Mouse (Mus musculus) embryonic facial prominence, embryonic 14.5 days (tissue): ENCODE data around the gene Mroh7. TPM values are rescaled to one million over a fixed set of nuclear protein-coding genes. Genes with fewer than 3 reads are reported as not detected.

Experiments
- ATAC-seq: fragments of 200-750 bp; cut with Nextera tagmentation; 2 replicates; pipeline ENCODE4 v1.8.0; 2017; ENCODE audit warnings: low read depth, moderate number of reproducible peaks, moderate TSS enrichment
- DNase-seq: peaks from one replicate; pipeline ENCODE4 v3.0.0-alpha.2; 2015; ENCODE audit warnings: low spot score
- H3K27ac ChIP-seq: fragments of 300-500 bp; sonication (generic); replicated peaks from 2 replicates; pipeline ENCODE4 v1.5.1; 2014; ENCODE audit warnings: low read depth, mild to moderate bottlenecking, low read length, moderate library complexity
- H3K27me3 ChIP-seq: fragments of 300-500 bp; sonication (generic); replicated peaks from 2 replicates; pipeline ENCODE4 v1.6.1; 2014; ENCODE audit warnings: low read length; ENCODE audit not compliant: control insufficient read depth, insufficient read depth
- H3K36me3 ChIP-seq: fragments of 300-500 bp; sonication (generic); 2 replicates; pipeline ENCODE4 v1.6.1; 2014; ENCODE audit warnings: low read length, mixed read lengths; ENCODE audit not compliant: control insufficient read depth, insufficient read depth
- H3K4me1 ChIP-seq: fragments of 300-500 bp; sonication (generic); 2 replicates; pipeline ENCODE4 v1.6.1; 2014; ENCODE audit warnings: antibody characterized with exemption, low read length; ENCODE audit not compliant: control insufficient read depth, insufficient read depth
- H3K4me2 ChIP-seq: fragments of 300-500 bp; sonication (generic); 2 replicates; pipeline ENCODE4 v1.6.1; 2014; ENCODE audit warnings: low read depth, mild to moderate bottlenecking, low read length, moderate library complexity, mixed read lengths
- H3K4me3 ChIP-seq: fragments of 300-500 bp; sonication (generic); 2 replicates; pipeline ENCODE4 v1.5.1; 2014; ENCODE audit warnings: low read depth, mild to moderate bottlenecking, low read length
- H3K9ac ChIP-seq: fragments of 300-500 bp; sonication (generic); 2 replicates; pipeline ENCODE4 v1.6.1; 2014; ENCODE audit warnings: low read depth, mild to moderate bottlenecking, low read length, moderate library complexity, mixed read lengths
- H3K9me3 ChIP-seq: fragments of 300-500 bp; sonication (generic); 2 replicates; pipeline ENCODE4 v1.6.1; 2016; ENCODE audit warnings: low read length; ENCODE audit not compliant: control insufficient read depth
- WGBS: fragments of 180-500 bp; shearing (Covaris S2); extraction: QIAGEN DNeasy Blood & Tissue Kit; methylation state at CpG from one replicate; pipeline ENCODE4 v1.1.7; 2014; 5-methylcytosine and 5-hydroxymethylcytosine counted together
- polyA plus RNA-seq: library from polyadenylated mRNA; unstranded; fragments of >200 nt; fragmentation: Nextera tagmentation; extraction: Ambion mirVana; gene quantifications from 2 replicates; pipeline ENCODE4 v1.2.1, GENCODE M21; 2014

The Mroh7 gene
- polyA plus RNA-seq, 1 experiment from 2014 or later: 0.24 TPM

GRCm38 (mm10) chr4:106634086-106634479 lies 96.6 kb downstream of the Mroh7 start:
- H3K27me3 ChIP-seq: no peaks in the 10 kb centered on the region
- no peak overlapping the region for H3K4me3 ChIP-seq
- no peak overlapping the region for H3K4me2 ChIP-seq
- H3K9me3 ChIP-seq: no peaks in the 10 kb centered on the region
- WGBS: 33% methylated on average over 5 of the region's 9 CpGs
- ATAC-seq (no peak), DNase-seq (no peak)
- H3K9ac ChIP-seq: 0 out of 2 replicates have a peak overlapping the region, but pooled peaks have one; percentile 8
- H3K36me3 ChIP-seq: no peaks in the 10 kb centered on the region
- H3K4me1 ChIP-seq: peaks cover 22% of the 10 kb centered on the region
- H3K27ac ChIP-seq: peak overlapping the region; percentile 84

DNA sequence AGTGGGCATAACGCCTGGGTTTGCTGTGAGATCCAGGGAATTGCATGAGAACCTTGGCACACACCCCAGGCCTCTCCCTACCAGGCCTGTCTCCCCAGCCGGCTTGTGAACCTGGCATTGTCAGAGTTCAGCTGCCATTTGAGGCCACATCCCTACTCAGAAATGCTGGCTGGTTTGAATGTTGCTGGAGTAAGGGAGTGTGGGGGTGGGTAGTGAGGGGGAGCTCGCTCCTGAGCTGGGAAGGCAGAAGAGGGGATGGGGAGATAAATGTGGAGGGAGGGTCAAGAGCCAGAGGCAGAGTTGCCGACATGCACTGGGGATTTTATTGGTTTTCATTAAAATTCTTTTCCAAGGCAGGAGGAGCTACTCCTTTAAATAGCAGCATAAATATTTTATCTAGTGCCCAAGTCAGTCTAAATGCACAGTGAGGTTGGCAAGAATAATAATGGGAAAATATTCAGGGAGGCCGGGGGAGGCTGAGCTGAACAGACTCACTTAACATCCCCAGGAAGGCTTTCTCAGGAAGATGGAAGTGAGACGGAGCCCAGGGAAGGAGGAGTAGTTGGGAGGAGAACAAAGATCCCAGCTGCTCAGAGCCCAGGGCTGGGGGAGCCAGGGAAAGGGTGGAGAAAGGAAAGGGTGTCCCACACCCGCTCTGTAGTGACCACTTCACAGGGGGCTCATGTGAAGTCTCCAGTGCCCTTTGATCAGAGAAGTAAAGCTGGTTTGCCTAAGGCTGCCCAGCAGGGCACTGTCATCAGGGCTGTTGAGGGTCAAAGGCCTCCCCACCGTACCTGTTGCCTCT lies 97.2 kb downstream of the Mroh7 start:
- Histone ChIP-seq H3K9me3 (no peaks in the 10 kb centered on the region), H3K4me2 (no peak overlapping the region), H3K9ac (0 out of 2 replicates have a peak overlapping the region, but pooled peaks have one; percentile 8), H3K27me3 (no peaks in the 10 kb centered on the region), H3K4me1 (peaks cover 22% of the 10 kb centered on the region), H3K4me3 (no peak overlapping the region), H3K36me3 (no peaks in the 10 kb centered on the region), H3K27ac (peak overlapping the region; percentile 84)
- WGBS: 24% methylated on average over 8 of the region's 8 CpGs
- ATAC-seq: no peak
- peak; percentile 52 for DNase-seq

- H3K27me3 ChIP-seq: no peaks in the 10 kb centered on the region
- no peak overlapping the region; the same call in 1 of the 2 replicates for H3K27ac ChIP-seq
- 33% methylated on average over 1 of the region's 3 CpGs for WGBS
- ATAC-seq (no peak), DNase-seq (peak; percentile 53)
- H3K9ac ChIP-seq: no peak overlapping the region
- H3K4me2 ChIP-seq: no peak overlapping the region
- no peaks in the 10 kb centered on the region for H3K36me3 ChIP-seq
- H3K9me3 ChIP-seq: no peaks in the 10 kb centered on the region
- H3K4me3 ChIP-seq: no peak overlapping the region
- peaks cover 22% of the 10 kb centered on the region for H3K4me1 ChIP-seq
Observed at GRCm38 (mm10) chr4:106632313-106632712, 98.4 kb downstream of the Mroh7 start.

Other genes with a start within 250 kb of the Mroh7 start
- gene Bsnd, start 238.6 kb downstream of the Mroh7 start, polyA plus RNA-seq: 0.15 TPM in 1 of 2 replicates, not detected in the other
- gene Dhcr24, start 169.9 kb downstream of the Mroh7 start, polyA plus RNA-seq: 14.8 and 17.9 TPM in 2 replicates
- gene Lexm, start 113.7 kb downstream of the Mroh7 start, polyA plus RNA-seq: not detected in 2 replicates
- 2.6 and 3.5 TPM in 2 replicates for gene Ttc22, start 108.5 kb downstream of the Mroh7 start, polyA plus RNA-seq
- 12.2 and 12.4 TPM in 2 replicates for gene Pars2, start 79.9 kb downstream of the Mroh7 start, polyA plus RNA-seq
- gene Ttc4, start 52.0 kb downstream of the Mroh7 start, polyA plus RNA-seq: 71.2 and 80.9 TPM in 2 replicates
- gene Fam151a, start 3.0 kb upstream of the Mroh7 start, polyA plus RNA-seq: 0.17 and 0.49 TPM in 2 replicates
- 4.1 and 4.2 TPM in 2 replicates for gene Acot11, start 74.1 kb upstream of the Mroh7 start, polyA plus RNA-seq
- gene Ssbp3, start 179.8 kb upstream of the Mroh7 start, polyA plus RNA-seq: 72.9 and 88.2 TPM in 2 replicates